Mouse (Mus musculus): ENCODE data around the gene Mapk9.
A peak's percentile ranks its signal among the peaks of the same experiment; 100 is the strongest.
"Not testable (repeated sequence)": the region's sequence is repeated elsewhere in the genome, so short reads cannot be mapped to it uniquely, and the experiment has no call there.

Mapk9 gene

GRCm38 (mm10) chr11:49846401-49847070 lies at the start of gene Mapk9:
Mapk9 (plus strand) TSS chr11:49846751.
- DNase-seq (ENCODE audit: extremely low spot score), result peak; percentile 99

GRCm38 (mm10) chr11:49798931-49799330 lies 47.6 kb upstream of the Mapk9 start:
- DNase-seq (ENCODE audit: extremely low spot score), result no peak

GRCm38 (mm10) chr11:49801516-49801915 lies 45.0 kb upstream of the Mapk9 start:
- DNase-seq (ENCODE audit: extremely low spot score), result no peak

- DNase-seq (ENCODE audit: extremely low spot score), result no peak
These were observed 42.8 kb upstream of the Mapk9 start for GRCm38 (mm10) chr11:49803801-49804200.

GRCm38 (mm10) chr11:49806218-49806617 lies 40.3 kb upstream of the Mapk9 start:
- no peak for DNase-seq (ENCODE audit: extremely low spot score)

- no peak for DNase-seq (ENCODE audit: extremely low spot score)
These were observed 37.6 kb upstream of the Mapk9 start for GRCm38 (mm10) chr11:49808946-49809345.

- DNase-seq (ENCODE audit: extremely low spot score), result not testable (repeated sequence)
These were observed 35.9 kb upstream of the Mapk9 start for GRCm38 (mm10) chr11:49810696-49811095.

GRCm38 (mm10) chr11:49811099-49811541 lies 35.4 kb upstream of the Mapk9 start:
- no peak for DNase-seq (ENCODE audit: extremely low spot score)

- DNase-seq (ENCODE audit: extremely low spot score), result no peak
These were observed 34.7 kb upstream of the Mapk9 start for GRCm38 (mm10) chr11:49811879-49812278.

- DNase-seq (ENCODE audit: extremely low spot score), result no peak
These were observed 27.5 kb upstream of the Mapk9 start for GRCm38 (mm10) chr11:49818869-49819566.

- no peak for DNase-seq (ENCODE audit: extremely low spot score)
These were observed 26.9 kb upstream of the Mapk9 start for GRCm38 (mm10) chr11:49819676-49820075.

- no peak for DNase-seq (ENCODE audit: extremely low spot score)
These were observed 25.6 kb upstream of the Mapk9 start for GRCm38 (mm10) chr11:49820928-49821327.

GRCm38 (mm10) chr11:49821546-49821945 lies 25.0 kb upstream of the Mapk9 start:
- DNase-seq (ENCODE audit: extremely low spot score), result no peak

- DNase-seq (ENCODE audit: extremely low spot score), result no peak
These were observed 24.2 kb upstream of the Mapk9 start for GRCm38 (mm10) chr11:49822337-49822736.

- DNase-seq (ENCODE audit: extremely low spot score), result peak; percentile 75
These were observed 21.7 kb upstream of the Mapk9 start for GRCm38 (mm10) chr11:49824896-49825295.

- peak; percentile 31 for DNase-seq (ENCODE audit: extremely low spot score)
These were observed 19.3 kb upstream of the Mapk9 start for GRCm38 (mm10) chr11:49827243-49827642.

GRCm38 (mm10) chr11:49829176-49829745 lies 17.3 kb upstream of the Mapk9 start:
- no peak for DNase-seq (ENCODE audit: extremely low spot score)

- DNase-seq (ENCODE audit: extremely low spot score), result no peak
These were observed 14.6 kb upstream of the Mapk9 start for GRCm38 (mm10) chr11:49831980-49832379.

- DNase-seq (ENCODE audit: extremely low spot score), result no peak
These were observed 13.6 kb upstream of the Mapk9 start for GRCm38 (mm10) chr11:49832962-49833361.

GRCm38 (mm10) chr11:49834248-49834647 lies 12.3 kb upstream of the Mapk9 start:
- DNase-seq (ENCODE audit: extremely low spot score), result no peak

- DNase-seq (ENCODE audit: extremely low spot score), result no peak
These were observed 11.1 kb upstream of the Mapk9 start for GRCm38 (mm10) chr11:49835257-49835956.

- DNase-seq (ENCODE audit: extremely low spot score), result no peak
These were observed 8.7 kb upstream of the Mapk9 start for GRCm38 (mm10) chr11:49837717-49838407.
